Comparison of ENCODE assay signal across 21 mouse cellular contexts in genomic region chr17:70802022-70802421, GRCm38 (mm10).
"Had no signal": no experiment of that assay in that cellular context is flagged by ENCODE, and none has a peak within 500 bp of the region (broad histone marks: within the 10 kb centered on the region; RNA-seq: fewer than 3 reads in every experiment).

No protein-coding gene starts in this region.

- H3K4me3 ChIP-seq: intestine, embryonic 15.5 days; kidney, embryonic 15.5 days; limb, embryonic 12.5 days; limb, embryonic 15.5 days; midbrain, embryonic 10.5 days had no signal

- H3K27ac ChIP-seq: intestine, embryonic 15.5 days; kidney, embryonic 15.5 days; limb, embryonic 12.5 days; limb, embryonic 15.5 days; liver, embryonic 14.5 days; macrophage; midbrain, embryonic 10.5 days had no signal

- ATAC-seq: intestine, embryonic 15.5 days; liver, postnatal 0 days; lung, postnatal 0 days had no signal

- H3K9me3 ChIP-seq: intestine, embryonic 15.5 days; kidney, embryonic 15.5 days; limb, embryonic 12.5 days; limb, embryonic 15.5 days; midbrain, embryonic 10.5 days had no signal

- H3K9ac ChIP-seq: intestine, embryonic 15.5 days; kidney, embryonic 15.5 days; limb, embryonic 12.5 days; limb, embryonic 15.5 days; liver, embryonic 14.5 days; liver, postnatal 0 days; lung, embryonic 14.5 days had no signal

- DNase-seq: kidney, adult 11 months; kidney, adult 8-10 months; kidney, postnatal 10 days; kidney, postnatal 4 days; layer of hippocampus, postnatal 36 days; left cerebral cortex, postnatal 4 days; liver, postnatal 0 days; lung, embryonic 14.5 days; midbrain, embryonic 14.5 days; thymus, adult 2 months; thymus, postnatal 14 days; thymus, postnatal 4 days had no signal

- H3K27me3 ChIP-seq: intestine, embryonic 15.5 days; kidney, embryonic 15.5 days; limb, embryonic 12.5 days; limb, embryonic 15.5 days had no signal

- H3K36me3 ChIP-seq: intestine, embryonic 15.5 days; kidney, embryonic 15.5 days; limb, embryonic 12.5 days; limb, embryonic 15.5 days; midbrain, embryonic 10.5 days had no signal

- H3K4me2 ChIP-seq: intestine, embryonic 15.5 days; kidney, embryonic 15.5 days; limb, embryonic 12.5 days; limb, embryonic 15.5 days; liver, embryonic 11.5 days; lung, embryonic 14.5 days had no signal

- H3K4me1 ChIP-seq: intestine, embryonic 15.5 days; limb, embryonic 12.5 days; limb, embryonic 15.5 days; midbrain, embryonic 10.5 days had no signal
